Mouse (Mus musculus): ENCODE measurements around the gene Gpc1.
A peak's percentile ranks its signal among the peaks of the same experiment; 100 is the strongest.

Gene Gpc1

DNA sequence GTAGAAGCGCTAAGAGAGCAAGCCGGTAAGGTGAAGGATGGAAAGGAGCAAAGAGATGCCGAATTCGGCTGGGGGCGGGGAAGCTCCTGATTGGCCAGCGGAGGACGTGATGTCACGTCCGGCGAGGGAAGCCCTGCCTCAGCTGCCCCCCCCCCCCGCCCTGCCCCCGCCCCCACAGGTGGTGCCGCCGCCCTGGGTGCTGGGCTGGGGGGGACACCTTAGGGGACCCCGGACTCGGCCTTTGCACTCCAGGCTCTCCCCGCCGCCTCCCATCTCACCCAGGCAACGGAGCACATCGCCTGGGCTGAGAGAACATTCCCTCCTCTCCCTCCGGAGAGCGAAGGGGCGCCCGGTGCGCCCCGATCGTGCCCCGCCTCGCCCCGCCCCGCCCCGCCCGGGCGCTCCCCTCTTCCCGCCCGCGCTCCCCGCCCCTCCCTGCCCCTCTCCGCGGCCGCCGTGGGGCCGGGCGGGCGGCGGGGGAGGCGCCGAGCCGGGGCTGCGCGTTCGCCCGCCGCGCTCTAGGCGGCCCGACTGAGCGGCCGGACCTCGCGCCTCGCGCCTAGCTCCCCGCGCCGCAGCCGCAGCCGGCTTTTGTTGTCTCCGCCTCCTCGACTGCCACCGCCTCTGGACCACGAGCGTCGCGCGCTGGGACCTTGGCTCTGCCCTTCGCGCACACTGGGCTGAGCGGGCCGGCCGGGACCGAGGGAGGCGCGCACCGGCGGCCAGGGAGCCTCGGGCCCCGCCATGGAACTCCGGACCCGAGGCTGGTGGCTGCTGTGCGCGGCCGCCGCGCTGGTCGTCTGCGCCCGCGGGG is at the start of gene Gpc1:
TSS of gene Gpc1 (plus strand) at position 458 of the 814 bp plus-strand sequence.
- peak; percentile 48 for DNase-seq (ENCODE audit: low spot score)

- DNase-seq (ENCODE audit: low spot score), result no peak
Observed at GRCm38 (mm10) chr1:92781862-92782261, 49.6 kb upstream of the Gpc1 start.

- DNase-seq (ENCODE audit: low spot score), result no peak
Observed at GRCm38 (mm10) chr1:92782587-92782986, 48.9 kb upstream of the Gpc1 start.

GRCm38 (mm10) chr1:92787221-92787620 is 44.2 kb upstream of the Gpc1 start:
- DNase-seq (ENCODE audit: low spot score), result no peak

- no peak for DNase-seq (ENCODE audit: low spot score)
Observed at GRCm38 (mm10) chr1:92788049-92788448, 43.4 kb upstream of the Gpc1 start.

DNA sequence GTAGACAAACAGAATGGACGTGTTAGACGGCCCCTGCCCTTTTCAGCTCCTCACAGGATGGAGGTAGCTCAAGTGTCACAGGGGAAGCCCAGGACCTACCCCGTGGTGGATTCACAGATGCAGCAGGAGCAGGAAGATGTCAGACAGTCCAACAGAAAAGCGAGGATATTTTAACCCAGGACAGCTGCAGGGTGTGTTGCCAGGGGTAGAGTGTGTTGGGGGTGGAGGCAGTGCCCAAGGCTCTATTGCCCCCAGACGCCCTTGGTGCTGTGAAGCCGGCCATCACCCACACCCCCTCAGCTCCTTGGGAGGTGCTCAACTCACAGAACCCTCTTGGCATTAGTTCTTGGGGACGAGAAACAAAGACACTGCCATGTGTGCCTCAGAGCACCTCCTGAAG is 40.8 kb upstream of the Gpc1 start:
- no peak for DNase-seq (ENCODE audit: low spot score)

- no peak for DNase-seq (ENCODE audit: low spot score)
Observed at GRCm38 (mm10) chr1:92791070-92791831, 40.2 kb upstream of the Gpc1 start.

DNA sequence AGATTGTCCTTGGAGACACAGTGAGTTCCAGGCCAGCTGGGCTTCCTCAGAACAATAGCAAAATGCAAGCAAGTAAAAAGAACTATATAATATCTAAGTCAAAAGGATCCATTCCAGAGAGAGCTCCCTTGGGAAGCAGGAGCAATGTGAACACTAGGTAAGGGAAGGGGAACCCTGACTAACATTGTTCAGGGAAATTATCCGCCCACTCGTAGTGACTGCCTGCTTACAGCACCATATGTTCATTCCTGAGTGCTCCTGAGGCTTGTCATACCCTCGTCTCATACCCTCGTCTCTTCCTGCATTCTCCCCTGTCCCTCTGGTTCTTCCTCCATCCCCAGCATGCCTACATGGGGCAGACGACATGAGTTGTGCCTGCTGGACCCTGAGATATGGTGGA is 37.7 kb upstream of the Gpc1 start:
- no peak for DNase-seq (ENCODE audit: low spot score)

DNA sequence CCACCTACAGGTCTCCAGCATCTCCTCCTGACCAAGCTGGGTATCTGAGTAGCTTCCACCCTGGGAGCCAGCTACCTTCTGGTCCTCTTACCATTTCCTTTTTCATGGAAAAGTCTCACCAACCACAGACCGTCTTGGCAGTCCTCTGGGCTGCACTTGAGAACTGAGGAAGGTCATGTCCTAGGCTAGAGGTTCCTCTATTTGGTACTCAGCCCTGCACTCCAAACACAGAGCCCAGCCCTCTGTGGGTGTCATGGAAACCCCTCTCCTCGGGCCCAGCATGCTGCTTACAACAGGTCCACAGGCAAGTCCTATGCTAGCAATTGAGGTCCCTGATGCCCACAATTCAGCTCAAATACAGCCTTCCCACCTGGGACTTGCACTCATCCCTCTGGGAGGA is 33.0 kb upstream of the Gpc1 start:
- DNase-seq (ENCODE audit: low spot score), result no peak

DNA sequence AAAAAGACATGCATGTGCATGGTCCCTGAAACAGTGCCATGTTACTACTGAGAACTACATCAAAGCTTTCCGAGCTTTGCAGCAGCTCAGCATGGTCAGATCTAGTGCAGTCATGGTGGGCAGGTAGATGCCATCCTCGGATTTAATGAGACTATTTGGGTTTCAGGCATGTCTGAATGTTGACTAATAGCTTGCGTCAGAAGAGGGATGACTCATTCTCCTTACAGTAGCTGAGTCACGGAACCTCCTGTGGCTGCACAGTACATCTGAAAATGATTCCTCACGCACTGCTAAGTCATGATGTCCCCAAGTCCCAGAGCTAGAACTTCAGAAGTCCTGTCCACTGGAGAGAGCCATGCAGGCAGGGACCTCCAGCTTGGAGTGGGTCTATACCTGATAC is 31.8 kb upstream of the Gpc1 start:
- DNase-seq (ENCODE audit: low spot score), result no peak

GRCm38 (mm10) chr1:92802362-92802761 is 29.1 kb upstream of the Gpc1 start:
- no peak for DNase-seq (ENCODE audit: low spot score)

- DNase-seq (ENCODE audit: low spot score), result no peak
Observed at GRCm38 (mm10) chr1:92803376-92803775, 28.1 kb upstream of the Gpc1 start.

- no peak for DNase-seq (ENCODE audit: low spot score)
Observed at GRCm38 (mm10) chr1:92805181-92805580, 26.3 kb upstream of the Gpc1 start.

DNA sequence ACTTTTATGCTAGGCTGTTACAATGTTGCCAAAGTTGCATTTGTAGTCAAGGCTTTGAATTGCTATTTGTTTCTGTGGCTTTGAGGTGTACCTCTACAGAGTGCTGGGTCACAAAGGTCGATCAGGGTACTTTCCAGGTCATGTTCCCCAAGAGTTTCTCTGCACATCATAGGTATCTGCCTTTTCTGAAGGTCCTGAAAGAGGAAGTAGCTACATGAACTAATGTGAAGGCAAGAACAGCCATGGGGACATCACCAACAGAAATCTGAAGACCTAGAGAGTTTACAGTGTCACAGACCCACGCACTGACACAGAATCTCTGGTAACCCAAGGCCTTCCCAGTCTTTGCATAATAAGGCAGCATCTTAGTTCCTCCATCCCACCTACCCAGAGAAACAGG is 25.6 kb upstream of the Gpc1 start:
- no peak for DNase-seq (ENCODE audit: low spot score)

DNA sequence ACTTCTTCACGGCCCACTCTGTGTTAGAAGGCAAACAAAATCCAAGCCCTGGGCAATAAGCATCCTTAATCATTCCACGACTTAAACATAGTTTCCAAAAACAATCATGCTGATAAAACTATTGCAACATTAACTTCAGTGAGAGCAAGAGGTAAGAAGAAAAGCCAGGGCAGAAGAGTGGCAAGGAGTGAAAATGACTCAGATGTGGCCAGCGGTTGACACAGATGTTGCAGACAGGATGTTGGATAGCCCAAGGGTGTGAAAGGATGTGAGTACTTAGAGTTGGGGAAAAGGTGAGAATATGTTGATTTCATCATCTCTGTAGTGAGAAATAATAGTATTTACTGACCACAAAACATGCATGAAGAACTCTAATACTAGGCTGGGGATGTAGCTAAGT is 24.7 kb upstream of the Gpc1 start:
- DNase-seq (ENCODE audit: low spot score), result no peak

DNA sequence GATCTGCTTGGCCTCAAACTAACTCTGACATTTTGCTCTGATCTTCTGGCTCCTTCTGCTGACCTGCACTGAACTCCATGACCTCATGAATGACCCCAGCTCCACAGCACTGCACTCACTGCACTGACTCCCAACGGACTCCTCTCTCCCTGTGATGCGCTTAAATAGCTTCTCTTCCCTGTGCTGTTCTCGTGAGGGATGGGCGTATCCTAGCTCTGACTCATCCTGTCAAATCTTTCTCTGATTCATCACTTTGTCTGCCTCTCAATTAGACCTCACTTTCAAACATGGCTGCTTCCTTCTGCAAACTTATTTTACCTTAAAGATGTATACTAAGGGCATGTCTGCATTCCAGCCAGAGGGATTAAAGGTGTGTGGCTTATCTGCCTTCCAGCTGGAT is 21.8 kb upstream of the Gpc1 start:
- no peak for DNase-seq (ENCODE audit: low spot score)

DNA sequence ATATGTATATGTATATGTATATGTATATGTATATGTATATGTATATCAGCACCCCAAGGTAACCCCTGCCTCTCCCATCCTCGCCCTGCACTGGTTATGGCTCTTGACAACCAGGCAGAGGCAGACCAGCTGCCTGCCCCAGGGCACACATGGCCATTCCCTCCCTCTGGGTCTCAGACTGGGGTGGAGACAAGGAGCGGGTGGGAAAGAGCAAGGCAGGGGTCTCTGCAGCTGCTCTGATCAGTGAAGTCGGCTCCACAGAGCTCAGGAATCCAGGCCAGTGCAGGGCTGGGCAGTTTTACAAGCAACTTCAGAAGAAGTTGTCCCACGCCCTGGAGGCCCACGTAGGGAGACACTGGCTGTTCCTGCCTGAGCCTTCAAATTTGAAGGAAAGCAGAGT is 17.1 kb upstream of the Gpc1 start:
- DNase-seq (ENCODE audit: low spot score), result no peak

GRCm38 (mm10) chr1:92815100-92815499 is 16.3 kb upstream of the Gpc1 start:
- DNase-seq (ENCODE audit: low spot score), result no peak

DNA sequence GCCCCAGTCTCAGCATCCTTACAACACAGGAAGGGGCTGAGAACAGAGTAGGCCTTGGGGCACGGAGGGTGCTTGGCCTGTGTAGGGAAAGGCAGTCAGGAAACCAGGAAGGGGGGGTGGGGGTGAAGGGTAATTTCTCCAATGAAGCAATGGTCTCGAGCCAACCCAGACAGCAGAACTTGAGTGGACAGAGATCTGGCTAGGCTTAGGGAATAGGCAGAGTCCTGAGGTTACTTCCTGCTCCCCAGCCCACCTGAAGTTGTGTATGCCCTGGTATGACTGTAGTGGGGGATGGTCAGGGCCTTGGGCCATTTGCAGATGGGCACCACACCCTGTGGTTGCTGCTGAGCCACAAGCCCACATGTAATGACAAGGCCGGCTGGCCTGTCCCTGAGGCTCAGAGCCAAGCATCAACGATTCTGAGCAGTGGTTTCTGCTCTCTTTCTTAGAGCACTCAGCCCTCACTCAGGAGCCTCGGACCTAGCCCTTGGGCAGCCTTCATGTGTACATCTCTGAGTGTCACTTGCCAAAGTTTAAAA is 15.6 kb upstream of the Gpc1 start:
- no peak for DNase-seq (ENCODE audit: low spot score)

DNA sequence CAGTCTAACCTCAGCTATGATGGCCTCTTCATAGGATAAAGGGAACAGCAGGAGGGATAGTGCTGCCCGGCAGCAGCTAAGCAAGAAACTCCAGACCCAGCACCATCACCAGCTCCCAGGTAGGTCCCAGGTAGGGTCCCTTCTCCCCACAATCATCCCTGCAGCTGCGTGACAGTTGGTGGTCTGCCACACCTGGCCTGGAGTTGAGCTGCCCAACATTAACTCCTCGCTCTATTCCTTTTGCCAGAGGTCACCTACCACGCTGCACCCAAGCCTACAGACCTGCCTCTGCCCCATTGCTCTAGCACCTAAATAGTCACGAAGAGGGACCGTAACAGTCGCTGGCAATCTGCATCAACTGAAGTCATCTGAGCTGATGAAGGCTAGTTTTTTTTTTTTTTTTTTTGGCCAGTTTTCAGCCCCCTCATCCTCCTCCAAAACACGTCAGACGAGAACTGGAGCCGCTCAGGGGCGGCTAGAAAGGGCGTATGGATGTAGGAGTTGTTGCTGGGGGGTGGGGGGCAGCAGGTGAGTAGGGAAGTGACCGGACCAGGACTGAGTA is 738 bp upstream of the Gpc1 start:
- DNase-seq (ENCODE audit: low spot score), result no peak

DNA sequence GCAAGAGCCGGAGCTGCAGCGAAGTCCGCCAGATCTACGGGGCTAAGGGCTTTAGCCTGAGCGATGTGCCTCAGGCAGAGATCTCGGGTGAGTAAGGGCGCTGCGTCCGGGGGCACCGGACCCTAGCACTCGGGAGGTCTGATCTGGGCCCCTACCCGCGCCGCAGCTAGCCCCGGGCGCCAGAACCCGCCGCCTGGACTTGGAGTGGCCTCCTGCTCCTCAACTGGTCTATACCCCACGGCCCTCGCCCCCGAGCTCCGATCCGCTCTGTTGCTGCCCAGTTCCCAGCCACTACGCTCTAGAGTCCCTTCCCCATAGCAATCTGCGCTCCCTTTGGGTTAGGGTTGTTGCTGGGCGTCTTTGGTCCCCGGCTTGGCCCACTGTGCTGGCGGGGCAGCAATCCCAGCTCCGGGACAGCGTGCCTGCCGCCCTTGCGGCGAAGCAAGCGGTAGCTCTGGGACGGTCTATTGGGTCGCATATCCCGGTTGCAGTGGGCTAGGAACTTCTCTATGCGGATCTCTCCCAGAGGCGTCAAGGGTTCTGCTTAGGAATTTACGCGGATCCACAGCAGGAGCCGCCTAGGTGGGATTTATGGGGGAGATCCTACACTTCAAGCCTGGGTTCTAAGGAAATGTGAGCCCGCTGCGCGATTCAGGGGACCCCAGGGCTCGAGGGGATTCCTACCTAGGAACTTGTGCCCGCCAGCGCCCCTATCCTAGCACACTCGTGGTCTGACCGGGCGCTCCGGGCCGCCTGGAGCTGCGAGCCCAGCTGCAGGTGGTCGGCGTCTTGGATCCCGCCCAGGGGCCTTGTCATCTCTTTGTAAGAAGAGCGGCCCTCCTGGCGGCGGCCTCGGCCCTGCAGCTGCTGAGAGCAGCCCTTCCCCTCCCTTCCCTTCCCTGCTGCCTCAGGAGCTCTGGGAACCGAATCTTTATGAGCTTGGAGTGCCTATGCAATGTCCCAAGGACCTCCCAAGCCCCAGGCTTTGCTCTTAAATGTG is 866 bp downstream of the Gpc1 start:
- peak; percentile 36 for DNase-seq (ENCODE audit: low spot score)
